Comparison of ENCODE assay signal across 7 mouse cellular contexts in genomic region chr2:137732410-137732809, GRCm38 (mm10).
A peak's percentile ranks its signal among the peaks of the same experiment; 100 is the strongest.
DNase-seq lines count a peak whose midpoint lies in the region; ATAC-seq lines count a peak whose summit lies in the region.

No protein-coding gene starts in this region.

- H3K9me3 ChIP-seq in kidney, embryonic 16.5 days (ENCODE audit: low read length), result no peaks in the 10 kb centered on the region
- H3K9me3 ChIP-seq in midbrain, embryonic 16.5 days (replicated peaks; ENCODE audit: control insufficient read depth, low read length, poor library complexity, severe bottlenecking), result no peaks in the 10 kb centered on the region

- 0 out of 2 replicates have a peak, but pooled peaks cover 4% of the 10 kb centered on the region for H3K4me1 ChIP-seq in kidney, embryonic 16.5 days (ENCODE audit: insufficient read depth, low read length)
- H3K4me1 ChIP-seq in midbrain, embryonic 16.5 days (ENCODE audit: control insufficient read depth, insufficient read depth, low read length), result peaks cover 13% of the 10 kb centered on the region; the same call in 1 of the 2 replicates

- no peaks in the 10 kb centered on the region for H3K36me3 ChIP-seq in kidney, embryonic 16.5 days (ENCODE audit: insufficient read depth, low read length)
- no peaks in the 10 kb centered on the region for H3K36me3 ChIP-seq in midbrain, embryonic 16.5 days (ENCODE audit: control insufficient read depth, insufficient read depth, low read length)

- no peak overlapping the region for H3K9ac ChIP-seq in kidney, embryonic 16.5 days (replicated peaks; ENCODE audit: low read length)
- no peak overlapping the region for H3K9ac ChIP-seq in midbrain, embryonic 16.5 days (ENCODE audit: low read depth, low read length)

- peak; percentile 77; the same call in 1 of the 2 replicates for ATAC-seq in kidney, embryonic 16.5 days (ENCODE audit: low FRiP score, low TSS enrichment)
- ATAC-seq in midbrain, embryonic 16.5 days, result peak; percentile 71; the same call in 1 of the 2 replicates
- no peak for ATAC-seq in granulocyte monocyte progenitor cell, adult 5-6 weeks (replicated peaks; ENCODE audit: poor library complexity, severe bottlenecking)

- peak; percentile 16 to 59 for DNase-seq in layer of hippocampus, adult 18-20 months (ENCODE audit: low spot score in 2 of 2)
- DNase-seq in layer of hippocampus, postnatal 25 days (ENCODE audit: extremely low spot score in 1 of 2, low spot score in 1 of 2), result no peak
- DNase-seq in brain, adult 2 months (ENCODE audit: low read depth, low spot score), result peak; percentile 86
- peak; percentile 80 for DNase-seq in embryo, embryonic 10.5 days (ENCODE audit: low spot score)

- no peak overlapping the region for H3K27ac ChIP-seq in kidney, embryonic 16.5 days (ENCODE audit: low read length)
- H3K27ac ChIP-seq in midbrain, embryonic 16.5 days (ENCODE audit: low read length), result no peak overlapping the region

- no peak overlapping the region for H3K4me3 ChIP-seq in kidney, embryonic 16.5 days (ENCODE audit: low read length)
- no peak overlapping the region for H3K4me3 ChIP-seq in midbrain, embryonic 16.5 days (ENCODE audit: low read depth, low read length)

- no peak overlapping the region for H3K4me2 ChIP-seq in kidney, embryonic 16.5 days (replicated peaks; ENCODE audit: low read depth, low read length)
- H3K4me2 ChIP-seq in midbrain, embryonic 16.5 days (ENCODE audit: low read length), result no peak overlapping the region

- no peaks in the 10 kb centered on the region for H3K27me3 ChIP-seq in kidney, embryonic 16.5 days (ENCODE audit: insufficient read depth, low read length)
- H3K27me3 ChIP-seq in midbrain, embryonic 16.5 days (ENCODE audit: control insufficient read depth, insufficient read depth, low read depth, low read length), result no peaks in the 10 kb centered on the region

- WGBS in kidney, embryonic 16.5 days, result 11% methylated on average over 2 of the region's 2 CpGs
- WGBS in midbrain, embryonic 16.5 days, result 8% methylated on average over 2 of the region's 2 CpGs

Comparison
In these comparisons a context has a peak if more than half of its experiments do, and no peak if none do; other contexts are left out.
1. DNase-seq: peak in layer of hippocampus, adult 18-20 months (2 of 2), brain, adult 2 months (single experiment) and embryo, embryonic 10.5 days (single experiment); none in layer of hippocampus, postnatal 25 days (0 of 2).